Mouse (Mus musculus) T-helper 2 cell (primary cell): ENCODE measurements around the gene Ak5.
"Not testable (repeated sequence)": the region's sequence is repeated elsewhere in the genome, so short reads cannot be mapped to it uniquely, and the experiment has no call there.

Experiments used
- in situ Hi-C: fragments of 300-600 bp; cut with MboI, MseI; formaldehyde crosslinking; loops from one replicate; pipeline ENCODE4 v1.15.1; 2025; ENCODE audit warnings: high pct_unique_total_duplicates

Ak5 gene

DNA sequence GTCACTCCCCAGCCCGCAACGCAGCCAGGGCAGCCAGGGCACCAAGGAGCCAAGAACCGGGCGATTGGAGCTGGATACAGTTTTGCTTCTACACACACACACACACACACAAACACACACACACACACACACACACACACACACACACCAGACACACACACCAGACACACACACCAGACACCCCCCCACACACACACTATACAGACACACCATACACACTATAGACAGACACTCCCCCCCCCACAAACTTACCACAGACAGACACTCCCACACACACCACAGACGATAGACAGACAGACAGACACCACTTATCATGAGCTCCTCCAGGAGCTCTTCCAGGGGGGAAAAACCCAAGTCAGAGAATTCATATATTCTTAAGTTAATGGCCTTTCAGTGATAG lies at the start of gene Ak5:
Gene Ak5, minus strand, starts transcription at position 122 of the 400 bp plus-strand sequence.
- in situ Hi-C loops: no loop called here

GRCm38 (mm10) chr3:152713991-152714902 lies 46.1 kb upstream of the Ak5 start, which contains the start of gene Pigk:
Pigk (plus strand) TSS chr3:152714100.
- in situ Hi-C loops: no loop called here

DNA sequence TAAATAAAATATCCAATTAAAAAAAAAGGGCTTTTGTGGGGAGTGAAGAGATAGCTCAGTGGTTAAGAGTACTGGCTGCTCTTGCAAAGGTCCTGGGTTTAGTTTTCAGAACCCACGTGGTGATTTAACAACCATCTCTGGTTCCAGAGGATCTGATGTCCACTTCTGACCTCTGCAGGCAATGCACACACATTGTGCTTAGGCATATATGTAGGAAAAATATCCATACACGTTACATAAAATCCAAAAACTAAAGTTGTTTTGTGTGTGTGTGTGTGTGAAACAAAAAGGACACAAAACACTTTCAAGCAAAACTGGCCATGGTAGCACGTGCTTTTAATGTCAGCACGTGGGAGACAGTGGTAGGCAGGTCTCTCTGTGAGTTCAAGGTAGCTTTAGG lies 44.8 kb upstream of the Ak5 start:
- in situ Hi-C loops: no loop called here

- in situ Hi-C loops: no loop called here
Observed at GRCm38 (mm10) chr3:152709936-152710335, 41.8 kb upstream of the Ak5 start.

DNA sequence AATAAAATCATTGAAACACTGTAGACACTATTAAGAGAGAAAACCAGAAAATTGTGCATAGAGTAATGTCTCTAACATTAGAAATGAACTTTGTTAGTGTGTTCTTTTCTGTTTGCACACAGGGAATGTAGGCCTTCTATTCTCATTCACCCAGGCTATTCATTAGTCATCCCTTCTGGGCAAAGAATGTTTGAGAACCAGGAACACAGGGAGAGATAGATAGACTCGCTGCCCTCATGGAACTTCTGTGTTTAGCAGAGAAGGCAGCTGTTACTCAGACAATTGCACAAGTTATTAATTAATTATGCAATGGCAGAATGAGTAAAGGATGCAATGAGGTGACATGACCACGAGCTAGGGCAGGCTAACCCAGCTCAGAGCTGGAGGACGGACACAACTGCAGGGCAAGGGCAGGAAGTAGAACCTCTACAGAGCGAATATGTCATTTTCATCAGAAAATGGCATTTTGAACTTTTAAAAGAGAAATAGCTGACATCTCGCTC lies 39.2 kb upstream of the Ak5 start:
- in situ Hi-C loops: no loop called here

DNA sequence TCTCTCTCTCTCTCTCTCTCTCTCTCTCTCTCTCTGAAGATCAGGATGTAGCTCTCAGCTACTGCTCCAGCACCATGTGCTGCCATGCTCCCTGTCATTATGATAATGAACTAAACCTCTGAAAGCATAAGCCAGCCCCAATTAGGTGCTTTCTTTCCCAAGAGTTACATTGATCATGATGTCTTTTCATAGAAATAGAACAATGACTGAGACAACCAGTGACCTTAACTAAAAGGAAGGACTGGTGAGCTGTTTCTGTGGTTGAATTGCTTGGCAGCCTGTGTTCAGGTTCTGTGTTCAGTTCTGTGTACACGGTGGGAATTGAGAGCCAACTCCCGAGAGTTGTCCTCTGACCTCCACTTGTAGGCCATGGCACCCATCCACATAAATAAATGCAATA lies 38.7 kb upstream of the Ak5 start:
- in situ Hi-C loops: no loop called here

DNA sequence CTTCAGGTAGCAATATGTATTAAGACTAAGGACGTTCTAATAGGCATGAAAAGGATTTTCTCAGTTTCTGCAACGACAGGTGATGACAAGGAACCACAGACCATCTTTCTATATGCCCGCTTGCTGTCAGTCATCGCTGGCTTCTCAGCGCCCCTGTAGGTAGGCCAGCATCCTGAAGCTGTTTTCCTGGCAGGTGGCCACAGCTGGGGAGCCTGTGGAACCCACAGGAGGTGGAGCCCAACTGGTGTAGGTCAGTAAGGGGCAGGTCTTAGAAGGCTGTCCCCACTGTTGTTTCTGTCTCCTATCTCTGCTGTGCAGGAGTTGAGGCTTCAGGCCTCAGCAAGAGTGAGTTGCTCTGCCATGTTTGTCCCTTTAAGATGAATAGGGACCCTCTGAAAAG lies 37.7 kb upstream of the Ak5 start:
- in situ Hi-C loops: no loop called here

- in situ Hi-C loops: no loop called here
Observed at GRCm38 (mm10) chr3:152702274-152702843, 34.2 kb upstream of the Ak5 start.

GRCm38 (mm10) chr3:152701536-152701935 lies 33.4 kb upstream of the Ak5 start:
- in situ Hi-C loops: not testable (repeated sequence)

DNA sequence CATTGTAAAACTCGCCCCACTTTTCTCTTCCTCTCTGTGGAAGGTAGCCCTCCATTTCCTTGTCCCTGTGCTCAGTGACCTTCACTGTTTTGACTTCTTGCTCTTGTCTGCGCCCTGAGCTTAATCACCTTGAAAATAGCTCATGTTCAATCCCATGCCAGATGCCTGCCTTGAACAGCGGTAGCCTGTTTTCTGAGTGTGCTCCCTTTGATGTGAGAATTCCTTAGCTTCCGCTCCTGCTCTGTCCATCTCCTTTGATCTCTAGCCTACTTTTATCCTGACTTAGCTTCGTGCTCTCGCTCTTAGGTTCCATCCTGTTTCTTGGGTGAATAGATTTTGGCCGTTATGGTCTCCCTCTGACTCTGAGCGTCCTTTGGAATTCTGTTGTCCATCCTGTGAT lies 31.1 kb upstream of the Ak5 start:
- in situ Hi-C loops: no loop called here

- in situ Hi-C loops: no loop called here
Observed at GRCm38 (mm10) chr3:152698017-152698416, 29.9 kb upstream of the Ak5 start.

DNA sequence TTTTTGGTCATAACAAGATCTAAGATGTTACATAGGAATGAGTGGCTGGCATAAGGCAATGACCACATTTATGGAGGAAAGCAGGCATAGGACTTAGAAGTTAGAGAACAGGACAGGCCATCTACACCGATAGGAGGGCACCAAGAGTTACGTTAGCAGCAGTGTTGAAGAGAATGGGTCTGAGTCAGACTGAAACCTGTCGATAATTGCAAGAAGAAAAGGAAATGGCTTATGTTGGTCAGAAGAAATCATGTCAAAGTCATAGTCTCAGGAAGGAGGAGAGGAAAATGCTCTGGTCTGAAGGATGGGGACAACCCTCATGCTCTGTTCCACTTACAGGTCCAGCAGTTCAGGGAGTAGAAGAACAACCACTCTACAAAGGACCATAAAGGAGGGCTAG lies 26.8 kb upstream of the Ak5 start:
- in situ Hi-C loops: no loop called here

GRCm38 (mm10) chr3:152689105-152689504 lies 20.9 kb upstream of the Ak5 start:
- in situ Hi-C loops: no loop called here

DNA sequence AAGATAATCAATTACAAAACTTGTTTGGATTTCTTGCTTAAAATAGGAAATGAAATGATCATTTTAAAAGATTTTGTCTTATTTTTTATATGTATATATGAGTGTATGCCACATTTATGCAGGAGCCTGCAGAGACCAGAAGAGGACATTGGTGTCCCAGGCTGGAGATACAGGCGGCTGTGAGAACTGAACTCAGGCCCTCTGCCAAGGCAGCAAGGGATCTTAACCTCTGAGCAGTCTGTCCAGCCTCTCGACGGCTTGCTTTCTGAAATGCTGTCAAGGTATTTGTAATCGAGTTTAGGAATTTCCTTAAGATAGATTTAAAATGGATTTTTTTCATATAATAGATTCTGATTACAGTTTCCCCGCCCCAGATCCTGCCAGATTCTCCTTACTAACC lies 20.4 kb upstream of the Ak5 start:
- in situ Hi-C loops: no loop called here

GRCm38 (mm10) chr3:152674663-152675062 lies 6.5 kb upstream of the Ak5 start:
- in situ Hi-C loops: no loop called here

DNA sequence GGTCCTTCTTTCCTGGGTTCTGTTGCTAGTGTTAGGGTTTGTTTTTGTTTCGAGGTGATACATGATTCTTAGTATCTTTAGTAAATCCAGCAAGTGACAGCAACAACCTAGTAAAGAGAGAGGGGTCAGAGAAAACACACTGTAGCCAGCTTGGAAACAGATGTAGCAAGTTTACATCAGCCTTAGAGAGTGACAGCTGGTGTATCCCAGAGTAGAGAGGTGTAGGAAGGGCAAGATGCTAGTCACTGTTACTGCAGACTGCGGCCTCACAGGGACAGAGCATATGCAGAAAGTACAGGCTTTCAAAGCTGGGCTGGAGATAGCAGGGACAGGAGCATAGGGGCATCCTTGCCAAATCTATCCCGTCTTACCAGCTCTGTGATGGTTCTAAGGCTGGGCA lies 1.6 kb upstream of the Ak5 start:
- in situ Hi-C loops: no loop called here

- in situ Hi-C loops: no loop called here
Observed at GRCm38 (mm10) chr3:152668793-152669192, 633 bp upstream of the Ak5 start.

GRCm38 (mm10) chr3:152667356-152668211 lies 576 bp downstream of the Ak5 start:
- in situ Hi-C loops: no loop called here

DNA sequence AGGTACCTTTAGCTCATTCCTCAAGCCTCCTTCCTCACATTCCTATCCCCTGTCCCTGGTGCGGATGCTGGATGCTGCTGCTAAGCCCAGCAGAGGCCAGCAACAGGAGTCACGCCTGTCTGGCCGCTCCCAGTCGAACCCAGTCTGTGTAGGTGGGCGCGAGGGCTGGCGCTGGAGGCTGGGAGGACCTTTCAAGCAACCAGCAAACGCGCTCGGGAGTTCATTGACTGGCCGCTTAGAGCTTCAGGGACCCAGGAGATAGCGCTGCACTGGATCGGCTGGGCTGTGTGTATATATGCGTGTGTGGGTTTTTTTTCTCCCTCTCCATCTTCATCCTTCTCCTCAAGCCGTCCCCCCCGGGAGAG lies 1.2 kb downstream of the Ak5 start:
- in situ Hi-C loops: no loop called here

- in situ Hi-C loops: no loop called here
Observed at GRCm38 (mm10) chr3:152658592-152658991, 9.6 kb downstream of the Ak5 start.

- in situ Hi-C loops: no loop called here
Observed at GRCm38 (mm10) chr3:152651991-152652390, 16.2 kb downstream of the Ak5 start.

- in situ Hi-C loops: no loop called here
Observed at GRCm38 (mm10) chr3:152644610-152645009, 23.6 kb downstream of the Ak5 start.
